Mouse (Mus musculus) cerebellum, adult 9-10 months (tissue): ENCODE measurements around the gene E2f2.

Experiments used
- DNase-seq: peaks from one replicate; pipeline ENCODE4 v3.0.0; 2022

E2f2 gene

GRCm38 (mm10) chr4:136172011-136172541, at the start of gene E2f2:
TSS of gene E2f2 (plus strand) at chr4:136172394.
- no peak for DNase-seq

- DNase-seq: no peak
These were observed 48.9 kb upstream of the E2f2 start for GRCm38 (mm10) chr4:136123111-136123791.

- DNase-seq: no peak
These were observed 48.4 kb upstream of the E2f2 start for GRCm38 (mm10) chr4:136123792-136124161.

GRCm38 (mm10) chr4:136124581-136124980, 47.6 kb upstream of the E2f2 start:
- DNase-seq: no peak

GRCm38 (mm10) chr4:136125458-136125857, 46.7 kb upstream of the E2f2 start:
- DNase-seq: no peak

- no peak for DNase-seq
These were observed 46.2 kb upstream of the E2f2 start for GRCm38 (mm10) chr4:136126019-136126418.

- no peak for DNase-seq
These were observed 44.5 kb upstream of the E2f2 start for GRCm38 (mm10) chr4:136127670-136128069.

- DNase-seq: no peak
These were observed 42.4 kb upstream of the E2f2 start for GRCm38 (mm10) chr4:136129842-136130241.

- no peak for DNase-seq
These were observed 38.4 kb upstream of the E2f2 start for GRCm38 (mm10) chr4:136133801-136134200.

- no peak for DNase-seq
These were observed 37.7 kb upstream of the E2f2 start for GRCm38 (mm10) chr4:136134418-136134977.

- no peak for DNase-seq
These were observed 37.0 kb upstream of the E2f2 start for GRCm38 (mm10) chr4:136134978-136135873.

GRCm38 (mm10) chr4:136135874-136136728, 36.1 kb upstream of the E2f2 start:
- no peak for DNase-seq

GRCm38 (mm10) chr4:136139326-136140110, 32.7 kb upstream of the E2f2 start:
- DNase-seq: no peak

- no peak for DNase-seq
These were observed 31.6 kb upstream of the E2f2 start for GRCm38 (mm10) chr4:136140327-136141250.

GRCm38 (mm10) chr4:136142267-136143192, 29.7 kb upstream of the E2f2 start:
- no peak for DNase-seq

- DNase-seq: no peak
These were observed 28.8 kb upstream of the E2f2 start, which contains the start of gene Id3 for GRCm38 (mm10) chr4:136143193-136143976. TSS of gene Id3 (plus strand) at chr4:136143497.

GRCm38 (mm10) chr4:136144126-136144926, 27.9 kb upstream of the E2f2 start:
- no peak for DNase-seq

GRCm38 (mm10) chr4:136144927-136145292, 27.3 kb upstream of the E2f2 start:
- DNase-seq: no peak
